Mouse (Mus musculus) megakaryocyte, embryonic 14.5 days (primary cell): ENCODE data around the gene Ccdc28b.

Experiments used
- FLI1 ChIP-seq: IDR thresholded peaks from 2 replicates; pipeline ENCODE4 v1.6.1; 2012; ENCODE audit warnings: low read length, inconsistent platforms, mixed read lengths
- GATA1 ChIP-seq: IDR thresholded peaks from 3 replicates; pipeline ENCODE4 v1.6.1; 2012; ENCODE audit warnings: mixed read lengths, low read length, inconsistent platforms, borderline replicate concordance

DNA sequence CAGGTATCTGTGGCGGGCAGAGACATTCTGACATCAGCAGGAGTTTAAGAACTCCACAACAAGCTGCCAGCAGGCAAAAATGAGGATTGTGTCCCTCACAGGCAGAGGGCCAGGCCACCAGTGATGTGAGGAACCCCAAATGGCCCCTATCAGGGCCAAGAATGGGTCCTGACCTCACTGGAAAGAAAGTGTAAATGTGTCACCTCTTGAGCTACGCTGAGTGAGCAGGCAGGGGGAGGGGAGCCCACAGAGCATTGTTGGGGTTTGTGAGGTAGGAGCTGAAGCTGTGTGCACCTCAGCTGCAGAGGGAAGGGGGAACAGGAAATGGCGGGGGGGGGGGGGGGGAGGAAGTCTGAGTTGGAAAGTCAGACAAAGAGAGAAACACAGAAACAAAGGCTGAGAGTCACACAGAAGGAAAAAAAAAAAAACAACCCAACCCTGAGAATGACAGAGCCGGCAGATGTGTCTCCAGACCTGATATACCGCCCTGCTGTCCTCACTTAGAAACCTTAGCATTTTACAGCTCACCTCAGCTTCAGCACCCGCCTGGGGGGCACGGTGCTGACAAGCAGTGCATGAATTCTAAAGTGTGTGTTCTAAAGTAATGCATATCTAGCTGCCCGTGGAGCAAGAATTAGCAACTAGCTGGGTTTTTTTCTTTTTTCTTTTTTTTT is 48.4 kb downstream of the Ccdc28b start:
- TF ChIP-seq GATA1 (no peak), FLI1 (no peak)
